Mouse (Mus musculus): Measurements from ENCODE around the gene Ufc1. TPM values are rescaled to one million over a fixed set of nuclear protein-coding genes. Genes with fewer than 3 reads are reported as not detected.
A peak's percentile ranks its signal among the peaks of the same experiment; 100 is the strongest.

Gene Ufc1
- polyA plus RNA-seq, 1 experiment from 2014 or later = 102 TPM

GRCm38 (mm10) chr1:171263185-171263611 is 31.6 kb downstream of the Ufc1 start:
- Histone ChIP-seq H3K9ac (replicated peaks; ENCODE audit: low read depth, low read length) (no peak overlapping the region; the same call in 1 of the 2 replicates), H3K4me1 (replicated peaks; ENCODE audit: control insufficient read depth, insufficient read depth, low read length) (peaks cover 14% of the 10 kb centered on the region), H3K9me3 (ENCODE audit: control insufficient read depth, low read length) (no peaks in the 10 kb centered on the region), H3K4me2 (ENCODE audit: low read length) (peak overlapping the region; percentile 54), H3K27me3 (replicated peaks; ENCODE audit: control insufficient read depth, insufficient read depth, low read length) (no peaks in the 10 kb centered on the region), H3K4me3 (replicated peaks; ENCODE audit: low read length) (peak overlapping the region; percentile 34; the same call in 1 of the 2 replicates), H3K36me3 (ENCODE audit: control insufficient read depth, insufficient read depth) (no peaks in the 10 kb centered on the region), H3K27ac (ENCODE audit: low read length) (peak overlapping the region; percentile 94)
- 0% methylated on average over 1 of the region's 2 CpGs for WGBS
- ATAC-seq = peak; percentile 91

DNA sequence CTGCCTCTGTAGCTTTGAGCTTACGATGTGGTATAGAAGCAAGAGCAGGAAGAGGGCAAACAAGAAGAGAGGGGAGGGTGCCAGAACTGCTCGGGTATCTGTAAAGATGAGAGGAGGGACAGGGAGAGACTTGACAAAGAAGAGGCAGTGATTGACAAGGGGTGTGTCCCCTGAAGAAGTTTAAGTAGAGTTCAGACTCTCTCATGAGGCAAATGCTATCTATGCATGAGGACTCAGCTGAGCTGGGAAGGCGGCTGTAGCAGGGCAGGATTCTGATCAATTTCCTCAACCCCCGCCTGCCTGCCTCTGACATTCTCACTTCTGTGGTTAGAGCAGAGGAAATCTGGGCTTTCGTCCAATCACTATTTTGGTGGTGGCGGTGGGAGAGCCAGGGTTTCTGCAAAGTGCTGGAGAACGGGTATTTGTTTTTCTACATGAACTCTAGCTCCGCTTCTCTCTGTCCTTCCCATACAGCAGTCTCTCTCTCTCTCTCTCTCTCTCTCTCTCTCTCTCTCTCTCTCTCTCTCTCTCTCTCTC is 32.2 kb downstream of the Ufc1 start:
- peak overlapping the region; percentile 94 for H3K27ac ChIP-seq (ENCODE audit: low read length)
- peak overlapping the region; percentile 48 for H3K9ac ChIP-seq (replicated peaks; ENCODE audit: low read depth, low read length)
- peak overlapping the region; percentile 34 for H3K4me3 ChIP-seq (replicated peaks; ENCODE audit: low read length)
- H3K27me3 ChIP-seq (replicated peaks; ENCODE audit: control insufficient read depth, insufficient read depth, low read length) = no peaks in the 10 kb centered on the region
- WGBS = 2% methylated on average over 8 of the region's 8 CpGs
- ATAC-seq = peak; percentile 81
- H3K36me3 ChIP-seq (ENCODE audit: control insufficient read depth, insufficient read depth) = no peaks in the 10 kb centered on the region
- peaks cover 14% of the 10 kb centered on the region for H3K4me1 ChIP-seq (replicated peaks; ENCODE audit: control insufficient read depth, insufficient read depth, low read length)
- H3K4me2 ChIP-seq (ENCODE audit: low read length) = peak overlapping the region; percentile 54
- H3K9me3 ChIP-seq (ENCODE audit: control insufficient read depth, low read length) = no peaks in the 10 kb centered on the region

- Histone ChIP-seq H3K27me3 (replicated peaks; ENCODE audit: control insufficient read depth, insufficient read depth, low read length) (no peaks in the 10 kb centered on the region), H3K36me3 (ENCODE audit: control insufficient read depth, insufficient read depth) (no peaks in the 10 kb centered on the region), H3K4me2 (ENCODE audit: low read length) (no peak overlapping the region), H3K9me3 (ENCODE audit: control insufficient read depth, low read length) (no peaks in the 10 kb centered on the region), H3K9ac (replicated peaks; ENCODE audit: low read depth, low read length) (no peak overlapping the region), H3K27ac (ENCODE audit: low read length) (no peak overlapping the region), H3K4me1 (replicated peaks; ENCODE audit: control insufficient read depth, insufficient read depth, low read length) (peaks cover 14% of the 10 kb centered on the region), H3K4me3 (replicated peaks; ENCODE audit: low read length) (no peak overlapping the region)
- no peak for ATAC-seq
- WGBS = 85% methylated on average over 3 of the region's 3 CpGs
Observed at GRCm38 (mm10) chr1:171260316-171260715, 34.5 kb downstream of the Ufc1 start.

GRCm38 (mm10) chr1:171258921-171259320 is 35.9 kb downstream of the Ufc1 start:
- Histone ChIP-seq H3K9ac (replicated peaks; ENCODE audit: low read depth, low read length) (no peak overlapping the region), H3K4me3 (replicated peaks; ENCODE audit: low read length) (no peak overlapping the region), H3K36me3 (ENCODE audit: control insufficient read depth, insufficient read depth) (no peaks in the 10 kb centered on the region), H3K9me3 (ENCODE audit: control insufficient read depth, low read length) (no peaks in the 10 kb centered on the region), H3K27me3 (replicated peaks; ENCODE audit: control insufficient read depth, insufficient read depth, low read length) (no peaks in the 10 kb centered on the region), H3K4me2 (ENCODE audit: low read length) (no peak overlapping the region), H3K27ac (ENCODE audit: low read length) (no peak overlapping the region), H3K4me1 (replicated peaks; ENCODE audit: control insufficient read depth, insufficient read depth, low read length) (peaks cover 14% of the 10 kb centered on the region)
- no peak for ATAC-seq
- 87% methylated on average over 17 of the region's 17 CpGs for WGBS

DNA sequence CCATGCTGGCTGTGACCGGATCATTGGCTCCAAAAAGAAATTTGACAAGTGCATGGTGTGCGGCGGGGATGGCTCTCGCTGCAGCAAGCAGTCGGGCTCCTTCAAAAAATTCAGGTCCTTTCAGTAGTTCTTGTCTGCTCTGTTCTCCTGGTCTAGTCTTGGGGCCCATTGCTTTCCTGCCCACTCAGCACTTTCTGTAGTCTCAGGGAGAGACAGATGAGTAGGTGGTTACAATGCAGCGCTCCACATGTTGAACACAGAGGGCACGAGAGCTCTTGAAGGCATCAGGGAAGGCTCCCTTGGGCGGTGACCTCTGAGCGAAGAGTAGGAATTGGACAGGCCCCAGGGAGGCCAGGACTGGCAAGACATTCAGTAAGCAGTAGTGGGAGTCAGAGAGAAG is 37.0 kb downstream of the Ufc1 start:
- ATAC-seq = no peak
- H3K9ac ChIP-seq (replicated peaks; ENCODE audit: low read depth, low read length) = no peak overlapping the region
- no peaks in the 10 kb centered on the region for H3K36me3 ChIP-seq (ENCODE audit: control insufficient read depth, insufficient read depth)
- 83% methylated on average over 9 of the region's 9 CpGs for WGBS
- no peak overlapping the region for H3K4me3 ChIP-seq (replicated peaks; ENCODE audit: low read length)
- H3K27ac ChIP-seq (ENCODE audit: low read length) = no peak overlapping the region
- peaks cover 7% of the 10 kb centered on the region for H3K4me1 ChIP-seq (replicated peaks; ENCODE audit: control insufficient read depth, insufficient read depth, low read length)
- no peak overlapping the region for H3K4me2 ChIP-seq (ENCODE audit: low read length)
- no peaks in the 10 kb centered on the region for H3K27me3 ChIP-seq (replicated peaks; ENCODE audit: control insufficient read depth, insufficient read depth, low read length)
- H3K9me3 ChIP-seq (ENCODE audit: control insufficient read depth, low read length) = no peaks in the 10 kb centered on the region

DNA sequence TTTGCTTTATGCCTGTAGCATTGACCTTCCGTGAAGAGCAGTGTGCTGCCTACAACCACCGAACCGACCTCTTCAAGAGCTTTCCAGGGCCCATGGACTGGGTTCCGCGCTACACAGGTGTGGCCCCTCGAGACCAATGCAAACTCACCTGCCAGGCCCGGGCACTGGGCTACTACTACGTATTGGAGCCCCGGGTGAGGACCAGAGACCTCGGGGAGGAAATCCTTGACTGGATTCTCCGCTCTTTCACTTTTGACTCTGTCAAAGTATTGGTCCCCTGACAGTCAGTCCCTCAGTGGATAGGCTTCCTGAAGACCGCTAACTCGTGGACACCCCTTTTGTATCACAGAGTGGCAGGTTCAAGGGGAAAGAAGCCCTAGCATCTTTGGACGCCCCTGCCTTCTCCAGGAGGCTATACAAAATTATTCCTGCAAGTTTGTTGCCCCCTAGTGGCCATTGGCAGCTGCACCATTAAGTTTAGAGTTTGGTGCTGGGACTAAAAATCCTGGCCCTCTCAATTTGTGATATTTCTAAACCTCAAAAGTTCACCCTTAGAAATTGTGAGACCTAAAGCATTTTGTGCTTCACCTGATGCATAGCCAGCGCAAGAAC is 37.8 kb downstream of the Ufc1 start:
- WGBS = 64% methylated on average over 15 of the region's 15 CpGs
- no peaks in the 10 kb centered on the region for H3K9me3 ChIP-seq (ENCODE audit: control insufficient read depth, low read length)
- peaks cover 6% of the 10 kb centered on the region for H3K4me1 ChIP-seq (replicated peaks; ENCODE audit: control insufficient read depth, insufficient read depth, low read length)
- H3K9ac ChIP-seq (replicated peaks; ENCODE audit: low read depth, low read length) = no peak overlapping the region
- H3K36me3 ChIP-seq (ENCODE audit: control insufficient read depth, insufficient read depth) = no peaks in the 10 kb centered on the region
- H3K27me3 ChIP-seq (replicated peaks; ENCODE audit: control insufficient read depth, insufficient read depth, low read length) = no peaks in the 10 kb centered on the region
- no peak overlapping the region for H3K4me3 ChIP-seq (replicated peaks; ENCODE audit: low read length)
- peak; percentile 37 for ATAC-seq
- H3K4me2 ChIP-seq (ENCODE audit: low read length) = no peak overlapping the region
- H3K27ac ChIP-seq (ENCODE audit: low read length) = no peak overlapping the region

DNA sequence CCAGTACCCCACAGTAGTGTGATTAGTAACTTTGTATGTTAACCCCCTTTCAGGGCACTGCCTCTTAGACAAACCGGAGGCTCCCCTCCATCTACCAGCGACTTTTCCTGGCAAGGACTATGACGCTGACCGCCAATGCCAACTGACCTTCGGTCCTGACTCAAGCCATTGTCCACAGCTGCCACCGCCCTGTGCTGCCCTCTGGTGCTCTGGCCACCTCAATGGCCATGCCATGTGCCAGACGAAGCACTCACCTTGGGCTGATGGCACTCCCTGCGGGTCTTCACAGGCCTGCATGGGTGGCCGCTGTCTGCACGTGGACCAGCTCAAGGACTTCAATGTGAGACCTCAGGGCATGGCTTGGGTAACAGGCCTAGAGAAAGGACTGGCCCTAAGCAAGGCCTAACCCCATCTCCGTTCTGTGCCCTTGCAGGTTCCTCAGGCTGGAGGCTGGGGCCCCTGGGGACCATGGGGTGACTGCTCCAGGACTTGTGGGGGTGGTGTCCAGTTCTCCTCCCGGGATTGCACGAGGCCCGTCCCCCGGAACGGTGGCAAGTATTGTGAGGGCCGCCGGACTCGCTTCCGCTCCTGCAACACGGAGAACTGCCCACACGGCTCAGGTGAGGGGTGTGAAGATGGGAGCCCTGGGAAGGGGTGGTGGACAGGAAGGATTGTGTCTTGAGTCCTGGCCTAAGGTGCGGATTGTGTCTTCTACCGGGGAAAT is 38.6 kb downstream of the Ufc1 start:
- no peak overlapping the region for H3K27ac ChIP-seq (ENCODE audit: low read length)
- H3K9ac ChIP-seq (replicated peaks; ENCODE audit: low read depth, low read length) = no peak overlapping the region
- H3K4me3 ChIP-seq (replicated peaks; ENCODE audit: low read length) = no peak overlapping the region
- H3K4me1 ChIP-seq (replicated peaks; ENCODE audit: control insufficient read depth, insufficient read depth, low read length) = peaks cover 14% of the 10 kb centered on the region
- no peak for ATAC-seq
- no peaks in the 10 kb centered on the region for H3K27me3 ChIP-seq (replicated peaks; ENCODE audit: control insufficient read depth, insufficient read depth, low read length)
- H3K9me3 ChIP-seq (ENCODE audit: control insufficient read depth, low read length) = no peaks in the 10 kb centered on the region
- no peak overlapping the region for H3K4me2 ChIP-seq (ENCODE audit: low read length)
- H3K36me3 ChIP-seq (ENCODE audit: control insufficient read depth, insufficient read depth) = no peaks in the 10 kb centered on the region
- 90% methylated on average over 24 of the region's 24 CpGs for WGBS

GRCm38 (mm10) chr1:171252415-171252814 is 42.4 kb downstream of the Ufc1 start:
- H3K4me1 ChIP-seq (replicated peaks; ENCODE audit: control insufficient read depth, insufficient read depth, low read length) = peaks cover 40% of the 10 kb centered on the region
- ATAC-seq = no peak
- H3K27ac ChIP-seq (ENCODE audit: low read length) = peak overlapping the region; percentile 33; the same call in 1 of the 2 replicates
- no peaks in the 10 kb centered on the region for H3K36me3 ChIP-seq (ENCODE audit: control insufficient read depth, insufficient read depth)
- H3K27me3 ChIP-seq (replicated peaks; ENCODE audit: control insufficient read depth, insufficient read depth, low read length) = no peaks in the 10 kb centered on the region
- H3K9me3 ChIP-seq (ENCODE audit: control insufficient read depth, low read length) = no peaks in the 10 kb centered on the region
- WGBS = 44% methylated on average over 17 of the region's 17 CpGs
- peak overlapping the region; percentile 60 for H3K4me2 ChIP-seq (ENCODE audit: low read length)
- peak overlapping the region; percentile 3; the same call in 1 of the 2 replicates for H3K4me3 ChIP-seq (replicated peaks; ENCODE audit: low read length)
- 0 out of 2 replicates have a peak overlapping the region, but pooled peaks have one; percentile 41 for H3K9ac ChIP-seq (replicated peaks; ENCODE audit: low read depth, low read length)

- peak overlapping the region; percentile 35 for H3K4me3 ChIP-seq (replicated peaks; ENCODE audit: low read length)
- no peak for ATAC-seq
- no peaks in the 10 kb centered on the region for H3K36me3 ChIP-seq (ENCODE audit: control insufficient read depth, insufficient read depth)
- no peaks in the 10 kb centered on the region for H3K9me3 ChIP-seq (ENCODE audit: control insufficient read depth, low read length)
- peak overlapping the region; percentile 33; the same call in 1 of the 2 replicates for H3K27ac ChIP-seq (ENCODE audit: low read length)
- H3K4me2 ChIP-seq (ENCODE audit: low read length) = peak overlapping the region; percentile 60
- 7% methylated on average over 13 of the region's 13 CpGs for WGBS
- peak overlapping the region; percentile 41; the same call in 1 of the 2 replicates for H3K9ac ChIP-seq (replicated peaks; ENCODE audit: low read depth, low read length)
- no peaks in the 10 kb centered on the region for H3K27me3 ChIP-seq (replicated peaks; ENCODE audit: control insufficient read depth, insufficient read depth, low read length)
- H3K4me1 ChIP-seq (replicated peaks; ENCODE audit: control insufficient read depth, insufficient read depth, low read length) = peaks cover 41% of the 10 kb centered on the region
Observed at GRCm38 (mm10) chr1:171251594-171252324, 43.1 kb downstream of the Ufc1 start.
